Mouse (Mus musculus) brain, adult 10 weeks (tissue): Measurements from ENCODE around the gene Vat1. TPM values are rescaled to one million over a fixed set of nuclear protein-coding genes. Genes with fewer than 3 reads are reported as not detected.

Experiments used
- polyA plus RNA-seq: library from polyadenylated mRNA; stranded (reverse); fragments of 350-450 nt; fragmentation: Illumina TruSeq; extraction: RNeasy Lipid Tissue Mini Kit (QIAGEN cat#74804); gene quantifications from one replicate; pipeline ENCODE4 v1.2.3, GENCODE M21; 2015; ENCODE audit warnings: low read depth, low replicate concordance

Vat1 gene
- 31.2 TPM for polyA plus RNA-seq

DNA sequence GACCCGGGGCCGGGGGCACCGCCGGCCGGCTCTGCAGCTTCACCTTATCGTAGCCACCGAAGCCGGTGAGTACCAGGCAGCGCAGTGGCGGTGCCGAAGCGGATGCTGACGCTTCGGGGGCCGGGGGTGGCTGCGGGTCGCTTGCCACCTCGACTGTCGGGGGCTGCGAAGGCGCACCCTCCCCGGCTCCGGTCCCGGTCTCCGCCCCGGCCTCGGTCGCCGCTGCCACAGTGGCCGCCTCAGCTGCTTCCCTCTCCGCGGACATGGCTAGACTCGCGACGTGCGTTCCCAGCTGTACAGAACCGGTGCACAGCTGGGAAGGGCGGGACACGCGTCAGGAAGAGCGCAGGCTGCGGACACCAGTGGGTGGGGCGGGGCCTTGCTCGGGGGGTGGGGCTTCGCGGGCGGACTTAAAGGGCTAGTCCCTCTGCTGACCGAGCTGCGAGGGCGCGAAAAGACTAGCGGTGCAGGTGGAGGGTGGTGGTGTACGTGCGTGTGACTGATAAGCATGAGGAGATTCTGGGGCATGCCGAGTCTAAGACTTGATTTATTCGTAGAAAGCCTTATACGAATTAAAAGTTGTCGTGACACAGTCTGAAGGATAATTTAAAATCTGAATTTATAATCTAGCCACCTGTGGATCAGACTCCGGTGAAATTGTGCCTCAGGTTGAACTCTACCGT, at the start of gene Vat1:
Vat1 (minus strand) TSS at position 362 of the 683 bp plus-strand sequence.

DNA sequence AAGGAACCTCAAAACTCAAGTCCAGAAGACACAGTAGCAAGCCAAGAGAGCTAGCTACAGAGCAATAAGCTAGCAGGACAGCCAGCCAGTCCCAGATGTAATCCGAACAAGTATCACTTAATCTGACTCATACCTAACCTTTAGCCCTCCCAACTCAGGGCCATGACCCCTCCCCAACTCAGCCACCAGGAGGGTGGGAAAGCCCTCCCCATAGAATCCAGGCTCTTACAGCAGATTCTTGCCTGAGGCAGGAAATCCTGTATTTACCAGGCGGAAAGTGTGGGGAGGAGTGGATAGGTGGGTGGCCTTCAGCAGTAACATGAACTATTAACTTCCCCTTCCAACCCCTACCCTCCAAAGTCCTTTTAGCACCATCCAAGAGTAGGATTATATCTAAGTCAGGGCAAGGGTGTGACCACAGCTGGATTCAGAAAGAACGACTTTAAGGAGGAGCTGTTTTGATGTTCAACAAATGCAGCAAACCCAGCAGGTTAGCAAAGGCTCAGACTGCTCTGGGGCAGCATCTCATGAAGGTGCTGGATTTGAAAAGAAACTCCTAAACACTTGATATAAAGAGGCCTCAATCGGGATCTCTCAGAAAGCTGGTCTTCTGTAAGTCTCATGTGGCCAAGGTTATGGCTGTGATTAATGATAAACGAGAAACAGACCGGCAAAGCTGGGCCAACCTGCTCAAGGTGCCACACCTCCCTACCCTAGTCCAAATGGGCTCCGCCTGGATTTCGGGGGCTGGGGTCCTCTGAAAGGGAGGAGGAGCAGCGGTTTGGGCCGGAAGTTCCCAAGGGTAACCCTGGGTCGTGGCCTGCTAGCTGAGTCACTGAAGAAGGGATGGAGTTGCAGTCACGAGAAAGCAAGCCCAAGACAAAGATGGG, 1.6 kb downstream of the Vat1 start, which contains the start of gene Rnd2:
Rnd2 (plus strand) TSS at position 789 of the 890 bp plus-strand sequence.

DNA sequence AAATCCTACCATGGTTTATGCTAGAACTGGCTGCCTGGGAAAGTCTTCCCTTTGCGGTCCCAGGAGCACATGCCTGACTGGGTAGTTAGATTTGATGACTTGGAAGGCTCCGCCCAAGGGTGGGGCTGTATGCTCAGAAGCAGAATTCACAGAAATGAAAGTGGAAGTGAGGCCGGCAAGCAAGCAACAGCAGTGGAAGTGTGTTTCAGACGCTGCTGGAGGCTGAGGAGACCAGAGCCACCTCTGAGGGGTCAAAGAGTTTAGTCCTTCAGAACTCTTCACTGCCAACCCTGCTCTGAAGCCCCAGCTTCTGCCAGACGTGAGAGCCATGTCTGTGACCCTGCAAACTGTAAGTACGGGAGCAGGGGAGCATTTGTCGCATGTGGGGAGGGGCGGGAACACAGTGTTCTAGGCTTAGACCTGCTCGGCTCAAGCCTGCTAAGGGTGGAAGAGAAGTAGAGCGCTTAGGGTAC, 17.7 kb downstream of the Vat1 start, which contains the start of gene Ifi35:
Ifi35 (plus strand) TSS at position 134 of the 473 bp plus-strand sequence.

DNA sequence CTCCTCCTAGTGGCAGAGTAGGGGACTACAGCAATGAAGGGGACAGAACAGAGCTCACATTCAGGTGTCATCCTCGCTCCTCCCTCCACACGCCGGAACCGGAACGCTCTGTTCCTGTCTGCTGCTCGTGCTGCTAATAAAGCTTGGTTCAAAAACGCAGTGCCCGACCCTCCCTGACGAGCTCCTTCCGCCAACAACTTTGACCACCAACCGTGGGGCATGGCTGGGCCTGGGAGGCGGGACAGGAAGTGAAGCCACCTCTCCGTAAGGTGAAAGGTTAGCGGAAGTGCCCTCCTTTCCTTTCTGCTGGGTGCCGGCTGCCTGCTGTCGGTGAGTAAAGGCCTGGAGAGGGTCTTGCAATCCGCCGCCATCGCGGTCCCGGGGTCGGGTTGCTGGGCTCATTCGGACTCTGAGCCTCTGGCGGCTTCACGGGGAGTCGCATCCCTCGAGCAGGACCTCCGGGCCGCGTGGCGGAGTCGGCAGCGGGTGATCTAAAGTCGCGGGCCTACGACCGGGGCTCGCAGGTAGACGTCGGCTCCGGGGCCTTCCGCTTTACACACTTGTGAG, 23.8 kb downstream of the Vat1 start, which contains the start of gene Rpl27:
Rpl27 (plus strand) TSS at position 172 of the 567 bp plus-strand sequence.

GRCm38 (mm10) chr11:101424925-101425813, 40.9 kb downstream of the Vat1 start, which contains the start of the genes Rundc1 and Ptges3l:
Rundc1 (plus strand) TSS chr11:101425085.
Ptges3l (minus strand) TSS chr11:101425333.

GRCm38 (mm10) chr11:101424105-101424851, 41.8 kb downstream of the Vat1 start, which contains the start of gene Gm27029:
Gm27029 (minus strand) TSS chr11:101424796.

DNA sequence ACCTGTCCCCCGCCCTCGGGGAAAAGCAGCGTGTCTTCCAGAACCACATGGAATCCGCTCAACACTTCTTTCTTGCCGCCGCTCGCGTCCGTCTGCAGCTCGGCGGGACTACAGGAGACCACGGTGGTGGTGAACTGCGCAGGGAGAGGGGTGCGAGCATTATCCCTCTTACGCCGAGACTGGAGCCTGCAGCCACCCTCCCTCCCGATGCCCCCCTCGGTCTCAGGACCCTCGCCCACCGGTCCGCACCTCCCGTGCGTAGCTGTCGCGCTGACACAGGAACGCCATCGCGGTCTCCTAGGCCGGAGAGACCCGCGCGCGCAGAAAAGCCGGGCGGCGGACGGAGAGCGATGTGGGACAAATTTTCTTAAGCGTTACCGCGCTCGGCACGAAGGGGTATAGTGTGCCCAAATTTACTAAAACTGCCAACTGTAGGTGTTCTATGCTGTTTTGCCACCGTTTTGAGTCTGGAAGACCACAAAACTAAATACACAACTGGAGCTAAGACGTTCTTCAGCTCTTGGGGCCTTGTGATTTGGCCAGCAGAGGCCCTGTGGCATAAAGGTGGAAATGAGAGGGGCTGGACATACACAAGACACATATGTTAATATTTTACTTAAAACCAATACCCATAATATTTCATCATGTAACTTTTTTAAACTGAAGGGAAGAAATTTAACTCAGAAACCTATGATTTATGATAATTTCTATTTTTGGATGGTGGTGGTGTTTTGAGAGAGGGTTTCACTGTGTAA, 48.8 kb downstream of the Vat1 start, which contains the start of gene Aarsd1:
Aarsd1 (minus strand) TSS at position 515 of the 755 bp plus-strand sequence.

Other genes with a start within 250 kb of the Vat1 start
- 42.2 TPM for gene Ezh1, start 239.8 kb downstream of the Vat1 start, polyA plus RNA-seq
- gene Ramp2, start 220.2 kb downstream of the Vat1 start, polyA plus RNA-seq: 28.6 TPM
- gene Vps25, start 212.5 kb downstream of the Vat1 start, polyA plus RNA-seq: 94.4 TPM
- gene Wnk4, start 205.7 kb downstream of the Vat1 start, polyA plus RNA-seq: 4.8 TPM
- 0.58 TPM for gene Cntd1, start 187.2 kb downstream of the Vat1 start, polyA plus RNA-seq
- gene Coa3, start 187.1 kb downstream of the Vat1 start, polyA plus RNA-seq: 223 TPM
- 183 TPM for gene Becn1, start 163.9 kb downstream of the Vat1 start, polyA plus RNA-seq
- 106 TPM for gene Psme3, start 150.0 kb downstream of the Vat1 start, polyA plus RNA-seq
- gene Aoc2, start 141.2 kb downstream of the Vat1 start, polyA plus RNA-seq: 3.6 TPM
- 0.64 TPM for gene Aoc3, start 135.6 kb downstream of the Vat1 start, polyA plus RNA-seq
- gene G6pc, start 98.7 kb downstream of the Vat1 start, polyA plus RNA-seq: not detected
- gene Aarsd1, start 48.6 kb downstream of the Vat1 start, polyA plus RNA-seq: 71.2 TPM
- gene Gm27029, start 41.4 kb downstream of the Vat1 start, polyA plus RNA-seq: 3.4 TPM
- gene Rundc1, start 41.1 kb downstream of the Vat1 start, polyA plus RNA-seq: 31.3 TPM
- gene Ptges3l, start 40.9 kb downstream of the Vat1 start, polyA plus RNA-seq: 6.1 TPM
- gene Rpl27, start 23.9 kb downstream of the Vat1 start, polyA plus RNA-seq: 399 TPM
- 5.8 TPM for gene Ifi35, start 17.8 kb downstream of the Vat1 start, polyA plus RNA-seq
- gene Rnd2, start 1.2 kb downstream of the Vat1 start, polyA plus RNA-seq: 246 TPM
- 0.70 TPM for gene Brca1, start 85.7 kb upstream of the Vat1 start, polyA plus RNA-seq
- gene Nbr1, start 85.9 kb upstream of the Vat1 start, polyA plus RNA-seq: 110 TPM
- 1.1 TPM for gene Tmem106a, start 116.0 kb upstream of the Vat1 start, polyA plus RNA-seq
- gene Gm11634, start 133.0 kb upstream of the Vat1 start, polyA plus RNA-seq: not detected
- 9.0 TPM for gene Rdm1, start 161.0 kb upstream of the Vat1 start, polyA plus RNA-seq
- gene Arl4d, start 199.3 kb upstream of the Vat1 start, polyA plus RNA-seq: 36.1 TPM